Mouse (Mus musculus) cerebellum, adult 2 months (tissue): ENCODE results near the gene Strn. TPM values are rescaled to one million over a fixed set of nuclear protein-coding genes. Genes with fewer than 3 reads are reported as not detected.

Experiments used
- DNase-seq, 2 experiments: peaks; one replicate each; pipeline ENCODE4 v3.0.0; 2021
- H3K27ac ChIP-seq: fragments of 200-500 bp; 2 replicates; pipeline ENCODE4 v1.5.1; 2012; ENCODE audit warnings: low read length, control low read depth, inconsistent platforms; ENCODE audit not compliant: insufficient read depth
- H3K27me3 ChIP-seq: fragments of 200-500 bp; 2 replicates; pipeline ENCODE4 v1.6.1; 2012; ENCODE audit warnings: inconsistent platforms, mild to moderate bottlenecking, low read length, moderate library complexity; ENCODE audit not compliant: control insufficient read depth, insufficient read depth
- H3K4me1 ChIP-seq: fragments of 200-500 bp; 2 replicates; pipeline ENCODE4 v1.6.1; 2011; ENCODE audit warnings: low read length; ENCODE audit not compliant: control insufficient read depth, insufficient read depth
- H3K4me3 ChIP-seq: fragments of 200-500 bp; replicated peaks from 2 replicates; pipeline ENCODE3; 2011; ENCODE audit warnings: mild to moderate bottlenecking, low read depth, low read length, control low read depth; ENCODE audit not compliant: insufficient read depth
- CTCF ChIP-seq: fragments of 200-500 bp; IDR thresholded peaks from 2 replicates; pipeline ENCODE4 v1.5.1; 2011; ENCODE audit warnings: low read depth, mild to moderate bottlenecking, control low read depth, low read length, moderate library complexity, borderline replicate concordance; ENCODE audit not compliant: insufficient read depth
- POLR2A ChIP-seq: fragments of 200-500 bp; IDR thresholded peaks from 2 replicates; pipeline ENCODE4 v1.6.1; 2011; ENCODE audit warnings: low read length, control low read depth, borderline replicate concordance; ENCODE audit not compliant: insufficient read depth
- WGBS: fragments of 180-500 bp; shearing (Covaris S2); methylation state at CpG from one replicate; pipeline ENCODE4 v1.1.7; 2018; 5-methylcytosine and 5-hydroxymethylcytosine counted together
- polyA plus RNA-seq: library from polyadenylated mRNA; depleted of rRNA; stranded (reverse); fragments of >200 nt; gene quantifications from 2 replicates; pipeline ENCODE4 v1.2.3, GENCODE M21; 2012

Gene Strn
- polyA plus RNA-seq, 1 experiment = 25.0 TPM

DNA sequence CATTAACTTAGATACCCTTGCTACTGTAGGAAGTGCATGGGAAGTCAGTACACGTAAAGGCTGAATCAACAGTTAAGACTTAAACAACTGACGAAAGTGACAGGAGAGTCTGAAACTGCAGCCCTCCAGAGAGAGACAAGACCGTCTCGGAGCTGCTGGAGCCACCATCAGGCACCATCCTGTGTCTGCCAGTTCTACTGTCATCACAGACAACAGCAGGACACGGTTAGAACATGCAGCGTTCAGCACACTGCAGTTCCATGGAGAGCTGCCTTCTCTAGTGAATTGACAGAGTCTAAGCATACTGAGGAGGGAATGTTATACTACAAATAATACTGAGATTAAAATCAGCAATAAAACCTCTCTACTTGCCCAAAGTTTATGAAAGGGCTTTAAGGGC is 54.6 kb downstream of the Strn start:
- H3K27ac ChIP-seq = no peak overlapping the region
- WGBS = 34% methylated on average over 6 of the region's 6 CpGs

GRCm38 (mm10) chr17:78679503-78679902 is 57.5 kb downstream of the Strn start:
- H3K27ac ChIP-seq = no peak overlapping the region
- 90% methylated on average over 11 of the region's 11 CpGs for WGBS
- H3K27me3 ChIP-seq = no peaks in the 10 kb centered on the region
- no peak for DNase-seq
- no peaks in the 10 kb centered on the region for H3K4me1 ChIP-seq
- H3K4me3 ChIP-seq = no peak overlapping the region
- TF ChIP-seq POLR2A (no peak), CTCF (no peak)

More for the DNA sequence above, 54.6 kb downstream of the Strn start:
- TF ChIP-seq CTCF = no peak
- TF ChIP-seq POLR2A = no peak
- H3K27me3 ChIP-seq = no peaks in the 10 kb centered on the region
- DNase-seq = no peak
- no peak overlapping the region for H3K4me3 ChIP-seq
- H3K4me1 ChIP-seq = no peaks in the 10 kb centered on the region

DNA sequence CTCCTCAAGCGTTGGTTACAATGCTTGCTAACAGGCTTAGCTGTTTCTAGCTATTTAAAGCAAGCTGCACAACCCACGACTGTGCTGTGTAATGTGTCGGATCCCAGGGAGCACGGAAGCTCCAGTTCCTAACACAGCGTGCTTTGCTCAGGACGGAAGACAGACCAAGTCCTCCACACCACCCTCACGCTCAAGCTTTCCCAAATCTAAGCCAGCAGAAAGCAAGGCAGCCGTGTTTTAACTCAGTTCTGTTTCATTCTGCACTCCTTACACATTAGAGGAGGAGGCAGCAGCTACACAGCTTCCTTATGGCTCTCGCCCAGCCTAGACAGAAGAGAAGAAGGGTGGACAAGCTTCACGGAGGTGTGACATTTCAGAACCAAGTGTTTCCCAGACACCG is 60.2 kb downstream of the Strn start:
- H3K27me3 ChIP-seq = no peaks in the 10 kb centered on the region
- no peak for DNase-seq
- no peaks in the 10 kb centered on the region for H3K4me1 ChIP-seq
- H3K27ac ChIP-seq = no peak overlapping the region
- TF ChIP-seq CTCF = no peak
- TF ChIP-seq POLR2A = no peak
- WGBS = 87% methylated on average over 11 of the region's 11 CpGs
- no peak overlapping the region for H3K4me3 ChIP-seq

GRCm38 (mm10) chr17:78664962-78665545 is 71.9 kb downstream of the Strn start:
- WGBS = 68% methylated on average over 9 of the region's 9 CpGs
- H3K27me3 ChIP-seq = no peaks in the 10 kb centered on the region
- no peak for TF ChIP-seq CTCF
- TF ChIP-seq POLR2A = no peak
- no peak overlapping the region for H3K4me3 ChIP-seq
- H3K27ac ChIP-seq = no peak overlapping the region
- H3K4me1 ChIP-seq = no peaks in the 10 kb centered on the region
- DNase-seq = no peak

DNA sequence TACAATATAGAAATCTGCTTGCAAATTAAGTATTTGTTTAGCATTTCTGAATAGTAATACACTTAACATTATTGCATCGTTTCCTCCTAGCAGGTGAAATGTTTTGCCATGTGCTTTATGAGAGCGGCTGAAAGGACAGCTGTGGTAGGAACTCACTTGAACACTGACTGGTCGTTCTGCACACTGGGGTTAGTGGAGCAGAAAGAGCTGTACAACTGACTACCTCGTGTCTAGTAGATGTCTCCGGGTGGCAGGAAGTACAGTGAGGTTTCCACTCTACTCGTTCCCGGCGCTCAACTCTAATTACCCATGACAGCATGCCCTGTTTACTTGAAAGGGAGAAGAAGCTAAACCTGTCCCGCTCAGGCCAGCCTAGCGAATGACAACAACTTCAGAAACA is 82.2 kb downstream of the Strn start:
- Histone ChIP-seq H3K27me3 (no peaks in the 10 kb centered on the region), H3K4me1 (no peaks in the 10 kb centered on the region), H3K4me3 (no peak overlapping the region), H3K27ac (no peak overlapping the region)
- 58% methylated on average over 10 of the region's 10 CpGs for WGBS
- TF ChIP-seq CTCF = no peak
- TF ChIP-seq POLR2A = no peak
- no peak for DNase-seq

- TF ChIP-seq CTCF (no peak), POLR2A (no peak)
- peak; percentile 33 to 61 for DNase-seq
- H3K27me3 ChIP-seq = no peaks in the 10 kb centered on the region
- no peak overlapping the region for H3K4me3 ChIP-seq
- WGBS = 40% methylated on average over 17 of the region's 17 CpGs
- no peak overlapping the region for H3K27ac ChIP-seq
- 0 out of 2 replicates have a peak, but pooled peaks cover 3% of the 10 kb centered on the region for H3K4me1 ChIP-seq
Observed at GRCm38 (mm10) chr17:78643853-78644475, 93.0 kb downstream of the Strn start.

GRCm38 (mm10) chr17:78642259-78642658 is 94.7 kb downstream of the Strn start:
- Histone ChIP-seq H3K4me3 (no peak overlapping the region), H3K27ac (no peak overlapping the region), H3K4me1 (0 out of 2 replicates have a peak, but pooled peaks cover 3% of the 10 kb centered on the region), H3K27me3 (no peaks in the 10 kb centered on the region)
- TF ChIP-seq CTCF (no peak), POLR2A (no peak)
- no peak for DNase-seq
- 87% methylated on average over 4 of the region's 4 CpGs for WGBS

DNA sequence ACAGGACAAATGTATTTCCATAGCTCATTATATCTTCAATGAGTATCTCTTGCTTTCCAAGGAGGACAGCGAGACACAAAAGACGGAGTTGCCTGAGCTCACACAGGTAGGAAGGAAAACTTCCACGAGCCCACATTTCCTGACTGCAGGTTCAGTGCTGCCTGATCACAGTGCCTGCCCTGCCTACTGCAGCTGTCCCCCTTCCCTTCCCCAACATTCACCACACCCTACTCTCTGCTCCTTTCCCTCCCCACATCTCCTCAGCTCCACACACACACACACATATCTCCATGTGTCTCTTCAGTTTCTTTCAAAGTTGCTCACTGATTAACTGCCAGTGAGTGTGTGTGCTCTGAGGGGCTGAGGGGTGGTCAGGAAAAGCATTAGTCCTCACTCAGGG is 96.6 kb downstream of the Strn start:
- 93% methylated on average over 3 of the region's 3 CpGs for WGBS
- DNase-seq = no peak
- TF ChIP-seq POLR2A = no peak
- TF ChIP-seq CTCF = no peak
- Histone ChIP-seq H3K4me3 (no peak overlapping the region), H3K4me1 (0 out of 2 replicates have a peak, but pooled peaks cover 3% of the 10 kb centered on the region), H3K27me3 (no peaks in the 10 kb centered on the region), H3K27ac (no peak overlapping the region)
